Comparison of ENCODE assay signal across 26 mouse cellular contexts in the genomic region with DNA sequence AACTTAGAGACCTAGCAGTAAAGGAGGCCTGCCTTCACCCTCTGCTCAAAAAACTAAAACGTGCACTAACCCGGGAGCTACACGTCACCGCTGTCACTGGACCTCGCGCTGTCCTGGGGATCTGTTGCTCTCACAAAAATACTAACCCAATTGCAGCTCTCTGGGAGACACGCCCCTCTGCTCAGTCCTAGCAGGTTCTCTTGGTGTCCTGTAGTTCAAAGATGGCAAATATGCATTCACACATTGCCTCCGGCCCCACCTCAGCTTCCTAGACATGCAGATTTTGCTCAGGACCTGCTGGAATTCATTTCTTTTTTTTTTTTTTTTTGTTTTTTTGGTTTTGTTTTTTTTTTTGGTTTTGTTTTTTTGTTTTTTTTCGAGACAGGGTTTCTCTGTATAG. TPM values are rescaled to one million over a fixed set of nuclear protein-coding genes. Genes with fewer than 3 reads are reported as not detected.
"Had no signal": no experiment of that assay in that cellular context is flagged by ENCODE, and none has a peak within 500 bp of the region (broad histone marks: within the 10 kb centered on the region; RNA-seq: fewer than 3 reads in every experiment).

No protein-coding gene starts in this region.

- H3K4me3 ChIP-seq: heart, adult 2 months; heart, embryonic 12.5 days; hindbrain, embryonic 10.5 days; hindbrain, embryonic 12.5 days; kidney, embryonic 15.5 days; limb, embryonic 13.5 days; limb, embryonic 15.5 days; liver, embryonic 12.5 days had no signal

- H3K27ac ChIP-seq: heart, adult 2 months; hindbrain, embryonic 10.5 days; hindbrain, embryonic 12.5 days; hindbrain, embryonic 14.5 days; kidney, embryonic 15.5 days; kidney, postnatal 0 days; limb, embryonic 13.5 days; limb, embryonic 15.5 days; liver, embryonic 12.5 days; liver, embryonic 14.5 days had no signal

- DNase-seq: gastrocnemius, postnatal 10 days; gastrocnemius, postnatal 25 days; heart, adult 2 months; heart, postnatal 10 days; heart, postnatal 4 days; kidney, adult 11 months; kidney, adult 2 months; kidney, adult 9 months; kidney, postnatal 14 days; kidney, postnatal 36 days; layer of hippocampus, adult 9-11 months; layer of hippocampus, postnatal 36 days; left cerebral cortex, postnatal 4 days had no signal

- ATAC-seq: hindbrain, embryonic 16.5 days; intestine, embryonic 16.5 days; liver, embryonic 12.5 days had no signal

RNA-seq across cellular contexts. Expression of a gene that starts 35.3 kb away (rescaled TPM):
- total RNA-seq: layer of hippocampus, adult 18-20 months had no signal
